ENCODE assay signal across 20 mouse cellular contexts in genomic region chr15:96167256-96167655, GRCm38 (mm10).
"Had no signal": no experiment of that assay in that cellular context is flagged by ENCODE, and none has a peak within 500 bp of the region (broad histone marks: within the 10 kb centered on the region; RNA-seq: fewer than 3 reads in every experiment).

No protein-coding gene starts in this region.

- H3K4me1 ChIP-seq: liver, embryonic 15.5 days; lung, embryonic 15.5 days; megakaryocyte, embryonic 14.5 days had no signal

- H3K4me2 ChIP-seq: liver, embryonic 15.5 days; lung, embryonic 15.5 days; midbrain, embryonic 11.5 days; midbrain, embryonic 13.5 days; midbrain, embryonic 15.5 days; neural tube, embryonic 13.5 days; neural tube, embryonic 15.5 days had no signal

- H3K4me3 ChIP-seq: liver, embryonic 15.5 days; lung, embryonic 15.5 days; megakaryocyte, embryonic 14.5 days; midbrain, embryonic 13.5 days; midbrain, embryonic 15.5 days; neural tube, embryonic 13.5 days; neural tube, embryonic 15.5 days had no signal

- H3K9me3 ChIP-seq: liver, embryonic 15.5 days; lung, embryonic 15.5 days; megakaryocyte, embryonic 14.5 days; midbrain, embryonic 13.5 days; midbrain, embryonic 15.5 days; neural tube, embryonic 13.5 days; neural tube, embryonic 15.5 days had no signal

- H3K9ac ChIP-seq: liver, embryonic 15.5 days; liver, postnatal 0 days; lung, embryonic 15.5 days; midbrain, embryonic 13.5 days; midbrain, embryonic 15.5 days; neural tube, embryonic 13.5 days; neural tube, embryonic 15.5 days had no signal

- H3K27ac ChIP-seq: liver, embryonic 15.5 days; lung, embryonic 15.5 days; macrophage; midbrain, embryonic 13.5 days; midbrain, embryonic 15.5 days; neural tube, embryonic 13.5 days; neural tube, embryonic 15.5 days had no signal

- H3K27me3 ChIP-seq: neural tube, embryonic 15.5 days had no signal

- DNase-seq: liver, postnatal 0 days; lung, adult 2 months; lung, postnatal 14 days; lung, postnatal 36 days; right cerebral cortex, adult 18-20 months; right cerebral cortex, postnatal 25 days; right cerebral cortex, postnatal 4 days; spleen, adult 18-20 months; thymus, adult 18-20 months; thymus, postnatal 14 days; thymus, postnatal 36 days had no signal

- H3K36me3 ChIP-seq: liver, embryonic 15.5 days; lung, embryonic 15.5 days; midbrain, embryonic 13.5 days; midbrain, embryonic 15.5 days; neural tube, embryonic 13.5 days; neural tube, embryonic 15.5 days had no signal
